ENCODE assay signal across 11 mouse cellular contexts in the genomic region with DNA sequence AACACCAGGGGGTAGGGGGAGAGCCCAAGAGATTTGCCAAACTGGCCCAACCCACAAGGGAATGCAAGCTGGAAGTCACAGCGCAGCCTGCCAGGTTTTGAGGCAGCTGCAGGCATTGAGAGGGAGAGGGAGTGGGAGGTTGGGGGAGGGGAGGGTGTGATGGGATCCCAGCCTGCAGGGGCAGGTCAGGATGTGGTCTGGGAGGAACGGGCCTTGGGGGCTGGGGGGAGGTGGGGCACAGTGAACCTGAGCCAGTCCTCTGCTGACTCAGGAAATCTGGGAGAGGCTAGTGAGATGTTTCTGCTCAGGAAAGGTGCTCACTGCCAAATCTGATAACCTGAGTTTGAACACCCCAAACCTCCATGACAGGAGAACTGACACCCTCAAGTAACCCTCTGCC. TPM values are rescaled to one million over a fixed set of nuclear protein-coding genes. Genes with fewer than 3 reads are reported as not detected.
DNase-seq lines count a peak whose midpoint lies in the region; ATAC-seq lines count a peak whose summit lies in the region.
"Had no signal": no experiment of that assay in that cellular context is flagged by ENCODE, and none has a peak within 500 bp of the region (broad histone marks: within the 10 kb centered on the region; RNA-seq: fewer than 3 reads in every experiment).

No protein-coding gene starts in this region.

- H3K4me3 ChIP-seq in forebrain, embryonic 10.5 days, result no peak overlapping the region
- H3K4me3 ChIP-seq in forebrain, embryonic 15.5 days, result no peak overlapping the region
- H3K4me3 ChIP-seq in lung, embryonic 15.5 days, result no peak overlapping the region
- H3K4me3 ChIP-seq: liver, embryonic 13.5 days had no signal

- H3K9ac ChIP-seq in forebrain, embryonic 15.5 days (replicated peaks), result no peak overlapping the region
- no peak overlapping the region for H3K9ac ChIP-seq in lung, embryonic 15.5 days
- H3K9ac ChIP-seq: liver, embryonic 13.5 days had no signal

- peaks cover 24% of the 10 kb centered on the region for H3K36me3 ChIP-seq in forebrain, embryonic 10.5 days (replicated peaks)
- H3K36me3 ChIP-seq in forebrain, embryonic 15.5 days, result peaks cover 5% of the 10 kb centered on the region
- H3K36me3 ChIP-seq in lung, embryonic 15.5 days, result peaks cover 14% of the 10 kb centered on the region; the same call in 1 of the 2 replicates
- H3K36me3 ChIP-seq: liver, embryonic 13.5 days had no signal

- H3K9me3 ChIP-seq in forebrain, embryonic 10.5 days, result no peaks in the 10 kb centered on the region
- H3K9me3 ChIP-seq in forebrain, embryonic 15.5 days, result no peaks in the 10 kb centered on the region
- H3K9me3 ChIP-seq in lung, embryonic 15.5 days, result no peaks in the 10 kb centered on the region
- H3K9me3 ChIP-seq: liver, embryonic 13.5 days had no signal

- no peaks in the 10 kb centered on the region for H3K27me3 ChIP-seq in forebrain, embryonic 10.5 days (ENCODE audit: poor library complexity, severe bottlenecking)
- no peaks in the 10 kb centered on the region for H3K27me3 ChIP-seq in forebrain, embryonic 15.5 days
- no peaks in the 10 kb centered on the region for H3K27me3 ChIP-seq in lung, embryonic 15.5 days
- H3K27me3 ChIP-seq: CH12.LX; liver, embryonic 13.5 days had no signal

- no peak overlapping the region for H3K4me2 ChIP-seq in forebrain, embryonic 15.5 days (replicated peaks)
- no peak overlapping the region for H3K4me2 ChIP-seq in lung, embryonic 15.5 days
- H3K4me2 ChIP-seq: liver, embryonic 13.5 days had no signal

- WGBS in forebrain, embryonic 10.5 days, result 13% methylated on average over 2 of the region's 2 CpGs
- WGBS in forebrain, embryonic 15.5 days, result 10% methylated on average over 2 of the region's 2 CpGs
- 0% methylated on average over 2 of the region's 2 CpGs for WGBS in lung, embryonic 15.5 days

- H3K4me1 ChIP-seq in forebrain, embryonic 10.5 days, result peaks cover 34% of the 10 kb centered on the region
- 0 out of 2 replicates have a peak, but pooled peaks cover 4% of the 10 kb centered on the region for H3K4me1 ChIP-seq in forebrain, embryonic 15.5 days
- peaks cover 39% of the 10 kb centered on the region for H3K4me1 ChIP-seq in lung, embryonic 15.5 days

- no peak for ATAC-seq in forebrain, embryonic 15.5 days (replicated peaks)
- ATAC-seq in lung, embryonic 15.5 days (ENCODE audit: borderline replicate concordance, extremely low read depth, low FRiP score, low TSS enrichment), result peak; percentile 58; the same call in 1 of the 2 replicates
- ATAC-seq in megakaryocyte-erythroid progenitor cell, adult 5-6 weeks (replicated peaks; ENCODE audit: low FRiP score, low TSS enrichment, poor library complexity, severe bottlenecking), result peak; percentile 29; the same call in 1 of the 2 replicates

- no peak for DNase-seq in forebrain, embryonic 10.5 days (ENCODE audit: extremely low spot score, low spot score)
- DNase-seq in lung, postnatal 25 days (ENCODE audit: low spot score), result no peak
- DNase-seq in forelimb bud, embryonic 11.5 days (ENCODE audit: low read depth, low spot score), result peak; percentile 41
- DNase-seq in cerebellum, adult 11-12 months, result no peak
- DNase-seq in left cerebral cortex, postnatal 36 days (ENCODE audit: low spot score in 2 of 2), result no peak
- DNase-seq: cerebellum, postnatal 14 days; liver, embryonic 13.5 days had no signal

- intact Hi-C loops in left cerebral cortex, postnatal 36 days (cut with DNase I), result no loop called here

- H3K27ac ChIP-seq in forebrain, embryonic 10.5 days, result peak overlapping the region; percentile 40; the same call in 1 of the 2 replicates
- no peak overlapping the region for H3K27ac ChIP-seq in forebrain, embryonic 15.5 days (replicated peaks)
- H3K27ac ChIP-seq in lung, embryonic 15.5 days, result peak overlapping the region; percentile 13
- H3K27ac ChIP-seq: liver, embryonic 13.5 days had no signal

RNA-seq across cellular contexts. Expression of a gene that starts 10.9 kb away (rescaled TPM):
- polyA plus RNA-seq in forebrain, embryonic 10.5 days (2016; fragmentation: Nextera tagmentation; extraction: Ambion mirVana), result 16.6 and 19.3 TPM in 2 replicates
- 28.0 and 29.4 TPM in 2 replicates for polyA plus RNA-seq in forebrain, embryonic 15.5 days (2015; fragmentation: Nextera tagmentation; extraction: Ambion mirVana)
- 22.2 and 27.8 TPM in 2 replicates for polyA plus RNA-seq in lung, embryonic 15.5 days (2015; fragmentation: Nextera tagmentation; extraction: Ambion mirVana)
- total RNA-seq in megakaryocyte-erythroid progenitor cell, adult 5-6 weeks (2014; fragmentation: Nextera tagmentation), result 20.8 and 22.3 TPM in 2 replicates
- 9.9 and 18.2 TPM in 2 replicates for total RNA-seq in megakaryocyte-erythroid progenitor cell, adult 5-6 weeks (2017)
- total RNA-seq in left cerebral cortex, postnatal 36 days (2021), result 100 to 1,000 TPM; 109 to 114 TPM
